Mouse (Mus musculus): Measurements from ENCODE around the gene Itga5.
"Not testable (repeated sequence)": the region's sequence is repeated elsewhere in the genome, so short reads cannot be mapped to it uniquely, and the experiment has no call there.

Itga5 gene

GRCm38 (mm10) chr15:103366376-103367149 is at the start of gene Itga5:
Gene Itga5, minus strand, starts transcription at chr15:103366763.
- DNase-seq (ENCODE audit: low spot score) = no peak

DNA sequence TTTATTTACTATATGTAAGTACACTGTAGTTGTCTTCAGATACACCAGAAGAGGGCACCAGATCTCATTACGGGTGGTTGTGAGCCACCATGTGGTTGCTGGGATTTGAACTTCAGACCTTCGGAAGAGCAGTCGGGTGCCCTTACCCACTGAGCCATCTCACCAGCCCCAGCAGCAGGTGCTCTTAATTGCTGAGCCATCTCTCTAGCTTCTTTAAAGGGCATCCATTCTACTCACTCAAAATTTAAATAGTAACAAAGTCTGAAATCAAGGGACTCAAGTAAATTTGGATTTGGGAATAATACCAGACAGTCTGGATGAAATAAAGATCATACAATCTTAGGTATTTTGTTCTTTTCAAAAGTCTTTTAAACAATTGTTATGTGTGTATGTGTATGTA is 39.0 kb upstream of the Itga5 start:
- not testable (repeated sequence) for DNase-seq (ENCODE audit: low spot score)

DNA sequence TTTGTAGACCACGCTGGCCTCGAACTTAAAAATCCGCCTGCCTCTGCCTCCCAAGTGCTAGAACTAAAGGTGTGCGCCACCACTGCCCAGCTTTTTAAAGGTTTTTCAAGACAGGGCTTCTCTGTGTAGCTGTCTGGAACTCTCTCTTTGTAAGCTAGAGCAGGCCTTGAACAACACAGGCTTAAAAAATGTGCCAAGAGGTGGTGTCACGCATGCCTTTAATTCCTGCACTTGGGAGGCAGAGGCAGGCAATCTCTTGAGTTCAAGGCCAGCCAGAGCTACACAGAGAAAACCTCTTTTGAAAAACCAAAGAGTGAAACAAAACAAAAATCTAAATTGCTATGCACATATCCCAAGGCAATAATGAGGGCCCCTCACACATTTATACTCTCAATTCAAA is 34.8 kb upstream of the Itga5 start:
- DNase-seq (ENCODE audit: low spot score) = no peak

- DNase-seq (ENCODE audit: low spot score) = no peak
These were observed 27.0 kb upstream of the Itga5 start for GRCm38 (mm10) chr15:103393577-103393976.

DNA sequence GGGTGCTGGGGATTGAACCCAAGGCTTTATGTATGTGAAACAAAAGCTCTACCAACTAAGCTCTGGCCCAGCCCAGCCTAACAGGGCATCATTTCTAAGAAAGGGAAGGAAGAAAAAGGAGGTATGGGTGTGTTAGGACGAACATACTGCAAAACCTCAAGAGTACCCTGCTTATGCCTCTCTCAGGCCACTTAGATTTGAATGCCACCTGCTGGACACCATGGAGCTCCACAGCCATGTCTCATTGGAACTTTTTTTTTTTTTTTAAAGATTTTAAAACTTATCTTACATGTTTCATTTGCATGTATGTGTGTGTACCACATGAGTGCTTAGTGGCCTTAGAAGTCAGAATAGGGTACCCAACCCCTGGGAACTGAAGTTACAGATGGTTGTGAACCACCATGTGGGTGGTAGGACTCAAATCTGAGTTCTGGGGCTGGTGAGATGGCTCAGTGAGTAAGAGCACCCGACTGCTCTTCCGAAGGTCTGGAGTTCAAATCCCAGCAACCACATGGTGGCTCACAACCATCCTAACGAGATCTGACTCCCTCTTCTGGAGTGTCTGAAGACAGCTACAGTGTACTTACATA is 22.1 kb upstream of the Itga5 start:
- no peak for DNase-seq (ENCODE audit: low spot score)

DNA sequence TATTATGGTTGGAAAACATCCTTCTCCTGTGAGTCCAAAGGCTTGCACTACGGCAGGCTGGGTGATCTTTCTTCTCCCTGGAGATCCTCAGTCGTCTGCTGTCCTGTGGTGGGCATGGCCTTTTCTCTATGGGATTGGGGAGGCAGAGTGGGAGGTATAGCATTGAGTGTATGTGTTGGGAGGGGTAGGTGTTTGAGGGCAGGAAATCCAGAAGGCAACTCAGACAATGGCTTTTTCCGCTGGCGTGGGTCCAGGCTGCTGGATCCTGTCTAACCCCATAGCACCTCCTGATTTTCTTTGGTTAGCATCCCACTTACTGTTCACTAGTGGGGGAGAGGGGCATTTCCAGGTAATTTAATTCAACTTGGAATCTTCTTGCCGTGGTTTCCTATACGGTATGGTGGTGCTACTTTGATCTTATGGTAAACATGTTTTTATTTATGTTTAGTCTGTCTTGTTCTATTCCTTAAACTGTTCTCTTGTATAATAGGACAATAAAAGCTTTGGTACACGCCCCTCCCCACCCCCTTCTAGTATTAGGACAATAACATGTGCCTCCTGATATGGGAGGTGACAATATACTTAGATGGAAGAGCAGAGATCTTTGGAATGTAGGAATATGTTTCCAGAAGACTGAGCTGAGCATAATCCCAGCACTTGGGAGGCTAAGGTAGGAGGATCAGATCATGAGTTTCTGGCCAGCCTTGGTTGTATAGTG is 17.4 kb upstream of the Itga5 start:
- DNase-seq (ENCODE audit: low spot score) = no peak

DNA sequence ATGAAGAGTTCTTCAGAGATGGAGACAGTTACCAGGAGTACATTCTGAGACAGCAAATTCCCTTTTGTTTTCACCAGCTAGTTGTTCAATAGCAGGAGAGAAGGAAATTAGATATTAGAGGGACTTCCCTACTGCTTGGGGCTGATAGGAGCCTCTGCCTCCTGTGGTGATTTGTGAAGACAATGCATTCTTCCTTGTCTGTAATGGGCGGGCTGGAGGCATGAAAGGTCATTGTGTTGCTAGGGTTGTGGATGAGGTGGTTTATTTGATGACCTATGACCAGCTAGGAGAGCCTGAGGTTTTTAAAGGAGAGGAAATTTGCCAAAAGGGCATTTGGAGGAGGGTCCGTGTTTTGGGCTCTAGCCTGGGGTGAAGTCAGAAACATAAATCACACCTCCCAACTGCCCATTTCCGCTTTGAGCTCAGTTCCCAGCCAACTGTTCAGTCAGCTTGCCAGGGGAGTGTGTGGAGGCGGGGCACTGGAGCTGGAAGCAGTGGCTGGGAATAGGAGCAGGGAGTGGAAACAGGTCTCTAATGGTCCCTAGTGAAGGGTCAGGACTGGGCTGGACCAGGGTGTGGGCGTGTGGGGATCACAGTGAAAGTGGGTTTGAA is 16.3 kb upstream of the Itga5 start:
- DNase-seq (ENCODE audit: low spot score) = no peak

DNA sequence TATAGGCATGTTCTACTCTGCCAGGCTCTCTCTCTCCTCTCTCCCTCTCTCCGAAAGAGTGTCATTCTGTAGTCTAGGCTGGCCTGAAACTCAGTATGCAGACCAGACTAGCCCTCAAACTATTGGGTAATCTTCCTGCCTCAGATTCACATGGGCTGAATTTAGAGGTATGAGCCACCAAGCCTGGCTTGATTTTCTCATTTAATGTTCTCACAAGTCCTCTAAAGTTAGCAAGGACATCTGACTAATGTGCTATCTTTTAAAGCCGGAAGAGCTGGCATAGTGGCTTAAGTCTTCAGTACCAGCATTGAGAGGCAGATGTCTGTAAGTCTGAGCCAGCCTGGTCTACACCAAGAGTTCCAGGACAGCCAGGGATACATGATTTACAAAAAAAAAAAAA is 15.5 kb upstream of the Itga5 start:
- no peak for DNase-seq (ENCODE audit: low spot score)

DNA sequence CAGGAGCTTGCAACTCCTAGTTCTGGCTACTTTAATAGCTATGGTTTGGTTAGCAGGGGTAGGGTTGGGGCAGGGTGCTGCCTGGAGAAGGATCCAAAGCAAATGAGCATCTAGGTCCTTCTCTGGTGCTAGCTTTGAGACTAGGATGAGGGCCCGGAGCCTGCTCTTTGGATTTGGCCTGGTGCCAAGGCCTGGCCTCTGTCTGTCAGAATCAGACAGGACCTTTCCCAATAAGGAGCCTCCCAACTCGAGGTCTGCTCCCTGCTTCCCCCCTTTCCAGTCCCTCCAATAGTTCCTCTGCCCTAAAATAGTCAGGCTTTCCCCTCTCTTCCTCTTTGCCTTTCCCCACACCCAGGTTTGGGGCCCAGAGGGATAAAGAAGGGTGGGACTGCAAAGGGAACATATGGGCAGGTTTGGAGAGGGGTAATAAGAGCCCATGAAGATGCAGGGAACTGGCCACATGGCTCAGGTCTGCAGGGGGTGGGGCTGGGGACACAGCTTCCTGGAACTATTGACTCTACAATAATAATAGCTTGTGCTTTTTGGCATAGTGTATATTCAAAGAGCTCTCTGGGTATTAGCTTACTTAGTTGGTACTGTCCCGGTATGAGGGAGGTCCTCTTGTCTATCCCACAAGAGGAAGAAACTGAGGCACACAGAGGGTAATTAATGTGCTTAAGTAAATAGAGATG is 12.2 kb upstream of the Itga5 start:
- no peak for DNase-seq (ENCODE audit: low spot score)

- DNase-seq (ENCODE audit: low spot score) = no peak
These were observed 11.4 kb upstream of the Itga5 start for GRCm38 (mm10) chr15:103377752-103378664.

DNA sequence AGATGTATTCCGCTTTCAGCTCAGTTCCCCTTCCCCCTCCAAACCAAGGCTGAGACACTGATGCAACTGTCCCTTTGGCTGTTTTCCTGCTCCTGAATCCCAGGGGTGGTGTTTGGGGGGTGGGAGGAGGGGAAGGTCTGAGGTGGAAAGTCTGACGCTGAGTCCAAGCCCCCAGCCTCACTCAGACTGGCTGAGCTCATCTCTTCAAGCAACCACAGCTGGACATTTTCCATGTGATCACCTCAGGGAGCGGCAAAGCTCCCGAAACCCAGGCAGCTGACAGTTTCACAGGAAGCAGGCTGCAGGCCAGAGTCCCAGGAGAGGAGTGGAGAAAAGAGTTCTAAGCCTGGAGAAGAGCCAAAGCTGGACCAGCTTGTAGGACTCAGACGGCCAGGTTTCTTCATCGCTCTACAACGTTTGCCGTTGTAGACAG is 10.3 kb upstream of the Itga5 start:
- DNase-seq (ENCODE audit: low spot score) = no peak

DNA sequence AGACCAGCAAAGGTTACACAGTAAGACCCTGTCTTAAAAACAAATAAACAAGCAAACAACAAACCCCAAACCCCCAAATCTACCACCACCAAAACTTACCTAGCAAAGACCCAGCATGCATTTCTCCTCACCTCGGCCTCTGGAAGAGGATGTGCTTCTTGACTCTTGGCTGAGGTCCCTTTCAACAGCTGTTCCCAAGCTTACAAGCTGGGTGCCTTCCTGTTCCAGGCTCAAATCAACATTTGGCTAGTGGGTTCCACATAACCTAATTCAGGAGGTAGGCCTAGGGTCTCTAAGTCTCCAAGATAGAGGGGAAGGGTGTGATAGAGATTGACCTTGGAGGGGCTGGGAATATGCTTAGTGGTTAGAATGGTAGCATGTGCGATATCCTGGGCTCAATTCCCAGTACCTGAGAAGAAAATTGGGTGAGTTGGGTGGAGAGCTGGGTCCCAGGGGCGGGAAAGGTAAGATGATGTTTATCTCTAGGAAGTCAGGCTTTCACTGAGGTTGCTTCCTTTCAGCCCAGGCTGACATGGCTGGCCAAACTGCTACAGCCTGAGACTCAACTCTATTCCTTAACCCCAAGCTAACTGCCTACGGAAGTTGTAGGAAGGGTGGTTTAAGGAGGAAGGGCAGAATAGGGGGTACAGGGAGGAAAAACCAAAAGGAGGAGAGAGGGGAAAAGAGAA is 8.7 kb upstream of the Itga5 start:
- no peak for DNase-seq (ENCODE audit: low spot score)

DNA sequence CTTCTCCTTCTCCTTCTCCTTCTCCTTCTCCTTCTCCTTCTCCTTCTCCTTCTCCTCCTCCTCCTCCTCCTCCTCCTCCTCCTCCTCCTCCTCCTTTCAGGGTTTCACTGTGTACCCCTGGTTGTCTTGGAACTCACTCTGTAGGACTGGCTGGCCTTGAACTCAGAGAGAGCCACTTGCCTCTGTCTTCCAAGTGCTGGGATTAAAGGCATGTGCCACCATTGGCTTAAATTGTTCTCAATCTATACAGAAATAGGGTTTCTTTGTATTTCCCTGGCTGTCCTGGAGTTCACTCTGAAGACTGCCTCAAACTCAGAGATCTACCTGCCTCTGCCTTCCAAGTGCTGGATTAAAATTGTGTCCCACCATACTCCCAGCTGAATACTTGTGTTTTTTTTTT is 5.9 kb upstream of the Itga5 start:
- no peak for DNase-seq (ENCODE audit: low spot score)

GRCm38 (mm10) chr15:103371741-103372140 is 5.2 kb upstream of the Itga5 start:
- DNase-seq (ENCODE audit: low spot score) = no peak

DNA sequence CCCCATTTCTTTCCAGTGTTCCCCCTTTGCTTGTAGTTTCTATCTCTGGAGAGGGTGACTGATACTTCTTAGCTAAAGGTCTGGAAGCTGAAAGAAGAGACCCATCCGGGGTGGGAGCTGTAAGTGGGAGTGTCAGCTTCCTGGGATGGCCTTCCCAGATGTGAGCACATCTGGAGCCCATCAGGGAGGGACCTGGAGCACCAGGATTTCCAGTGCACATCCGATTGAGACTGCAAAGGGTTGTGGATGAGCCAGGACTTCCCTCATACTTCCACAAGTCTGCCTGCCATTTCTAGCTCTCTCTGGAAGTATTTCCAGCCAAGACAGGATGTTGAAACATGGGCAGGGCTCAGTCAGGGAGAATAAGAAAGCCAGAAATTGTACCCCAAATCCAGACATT is 4.6 kb upstream of the Itga5 start:
- DNase-seq (ENCODE audit: low spot score) = no peak

- DNase-seq (ENCODE audit: low spot score) = no peak
These were observed 3.9 kb upstream of the Itga5 start for GRCm38 (mm10) chr15:103370462-103370861.

GRCm38 (mm10) chr15:103369123-103369522 is 2.6 kb upstream of the Itga5 start:
- no peak for DNase-seq (ENCODE audit: low spot score)

DNA sequence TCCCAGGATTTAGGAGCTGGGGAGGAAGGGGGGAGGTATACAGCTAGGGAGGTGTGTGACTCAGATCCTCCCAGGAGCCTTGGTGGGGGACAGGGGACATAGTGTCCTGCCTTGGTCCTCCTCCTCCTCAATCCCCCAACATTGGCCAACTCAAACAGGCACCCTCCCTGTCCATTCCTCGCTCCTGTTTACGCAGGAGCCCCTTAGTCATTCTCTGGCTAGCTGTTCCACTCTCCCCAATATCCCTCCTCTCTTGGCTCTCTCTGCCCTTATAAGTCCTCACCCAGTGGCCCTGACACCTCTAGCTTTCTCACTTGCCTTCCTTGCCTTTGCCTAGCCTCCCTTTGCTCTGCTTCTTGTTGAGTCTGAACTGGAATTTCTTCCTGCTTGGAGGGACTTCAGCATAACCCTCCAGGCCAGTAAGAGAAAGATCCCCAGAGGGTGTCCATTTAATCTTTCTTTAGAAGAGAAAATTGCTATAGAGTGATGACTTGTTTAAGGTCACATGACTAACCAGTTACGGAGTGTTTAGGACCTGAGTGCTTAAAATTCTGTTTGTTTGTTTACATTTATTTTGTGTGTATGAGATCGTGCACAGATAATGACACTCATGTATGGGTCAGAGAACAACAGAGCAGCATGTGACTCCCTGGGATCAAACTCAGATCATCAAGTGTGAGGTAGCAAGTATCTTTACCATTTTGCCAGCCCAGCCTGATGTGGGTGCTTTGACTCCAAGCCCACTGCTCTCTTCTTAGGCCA is 1.8 kb upstream of the Itga5 start:
- DNase-seq (ENCODE audit: low spot score) = no peak

DNA sequence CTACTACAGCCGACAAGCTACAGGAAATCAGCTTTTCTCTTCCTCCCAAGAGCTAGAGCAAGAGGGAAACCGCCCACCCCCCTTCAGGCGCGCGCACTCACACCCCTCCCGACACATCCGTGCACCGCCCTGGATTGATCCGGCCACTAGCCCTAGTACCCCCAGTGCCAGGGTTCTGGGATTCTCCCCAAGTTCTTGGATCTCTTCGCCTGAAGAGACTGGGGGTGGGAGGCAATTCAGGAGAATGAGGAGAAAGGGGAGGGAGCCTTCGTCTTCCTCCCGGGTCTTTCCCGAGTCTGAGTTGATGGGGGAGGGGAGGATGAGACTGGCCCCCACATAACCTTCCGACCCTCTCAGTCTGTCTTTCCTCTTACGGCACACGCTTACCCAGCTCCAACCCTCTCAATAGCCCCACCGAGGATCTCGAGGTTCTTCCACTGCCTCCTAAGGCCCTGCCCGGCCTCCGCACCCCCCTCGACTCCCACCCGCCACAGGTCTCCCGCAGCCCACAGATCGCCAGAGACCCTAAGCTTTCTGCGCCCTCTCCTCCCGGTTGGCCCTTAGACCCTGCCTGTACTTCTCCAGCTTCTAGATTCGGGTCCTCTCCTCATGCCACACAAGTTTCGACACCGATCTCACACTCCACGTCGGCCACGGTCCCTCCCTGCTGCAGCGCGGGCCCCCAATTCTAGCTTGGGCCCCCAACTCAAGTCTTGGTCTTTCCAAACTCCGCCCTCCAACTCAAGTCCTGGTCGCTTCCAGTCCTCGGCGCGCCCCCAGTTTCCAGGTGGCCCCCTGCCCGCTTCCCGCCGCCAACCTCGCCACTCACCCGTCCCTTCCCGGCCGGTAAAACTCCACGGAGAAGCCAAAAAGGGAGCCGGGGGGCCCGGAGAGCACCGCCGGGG is 840 bp downstream of the Itga5 start:
- DNase-seq (ENCODE audit: low spot score) = no peak

Measured in spleen, adult 12 weeks (tissue).